In genomic region chr8:71679116-71679515, GRCm38 (mm10) we compare ENCODE assay signal across 10 mouse cellular contexts. TPM values are rescaled to one million over a fixed set of nuclear protein-coding genes. Genes with fewer than 3 reads are reported as not detected.
DNase-seq lines count a peak whose midpoint lies in the region; ATAC-seq lines count a peak whose summit lies in the region.
"Had no signal": no experiment of that assay in that cellular context is flagged by ENCODE, and none has a peak within 500 bp of the region (broad histone marks: within the 10 kb centered on the region; RNA-seq: fewer than 3 reads in every experiment).

No protein-coding gene starts in this region.

- H3K27ac ChIP-seq in lung, embryonic 16.5 days (ENCODE audit: low read length): no peak overlapping the region
- H3K27ac ChIP-seq in forebrain, embryonic 14.5 days (ENCODE audit: low read depth, low read length): no peak overlapping the region
- H3K27ac ChIP-seq in limb, embryonic 12.5 days: no peak overlapping the region
- no peak overlapping the region for H3K27ac ChIP-seq in stomach, embryonic 15.5 days

- H3K4me1 ChIP-seq in lung, embryonic 16.5 days (replicated peaks; ENCODE audit: control insufficient read depth, insufficient read depth, low read length): peaks cover 7% of the 10 kb centered on the region
- H3K4me1 ChIP-seq in forebrain, embryonic 14.5 days (ENCODE audit: control insufficient read depth, insufficient read depth, low read length): no peaks in the 10 kb centered on the region
- H3K4me1 ChIP-seq in limb, embryonic 12.5 days (replicated peaks): peaks cover 20% of the 10 kb centered on the region
- H3K4me1 ChIP-seq in stomach, embryonic 15.5 days: peaks cover 14% of the 10 kb centered on the region

- no peak for DNase-seq in lung, adult 18-20 months
- no peak for DNase-seq in forebrain, embryonic 14.5 days (ENCODE audit: low spot score)
- no peak for DNase-seq in layer of hippocampus, adult 9-11 months
- DNase-seq in thymus, postnatal 0 days (ENCODE audit: low spot score): no peak
- DNase-seq: thymus, postnatal 14 days had no signal

- H3K36me3 ChIP-seq in lung, embryonic 16.5 days (ENCODE audit: control insufficient read depth, insufficient read depth, low read length): no peaks in the 10 kb centered on the region
- H3K36me3 ChIP-seq in forebrain, embryonic 14.5 days (ENCODE audit: control insufficient read depth, insufficient read depth, low read length): no peaks in the 10 kb centered on the region
- no peaks in the 10 kb centered on the region for H3K36me3 ChIP-seq in limb, embryonic 12.5 days
- no peaks in the 10 kb centered on the region for H3K36me3 ChIP-seq in stomach, embryonic 15.5 days

- peak overlapping the region; percentile 26 for H3K4me3 ChIP-seq in lung, embryonic 16.5 days (ENCODE audit: low read length)
- peak overlapping the region; percentile 22 for H3K4me3 ChIP-seq in forebrain, embryonic 14.5 days (ENCODE audit: low read depth, low read length)
- H3K4me3 ChIP-seq in limb, embryonic 12.5 days (replicated peaks): peak overlapping the region; percentile 30
- peak overlapping the region; percentile 32 for H3K4me3 ChIP-seq in stomach, embryonic 15.5 days (replicated peaks)
- H3K4me3 ChIP-seq: erythroblast, embryonic 14.5 days; myocyte had no signal

- peak overlapping the region; percentile 52 for H3K4me2 ChIP-seq in lung, embryonic 16.5 days (ENCODE audit: low read depth, low read length)
- peak overlapping the region; percentile 41; the same call in 1 of the 2 replicates for H3K4me2 ChIP-seq in forebrain, embryonic 14.5 days (ENCODE audit: low read length)
- peak overlapping the region; percentile 51 for H3K4me2 ChIP-seq in limb, embryonic 12.5 days
- H3K4me2 ChIP-seq in stomach, embryonic 15.5 days: peak overlapping the region; percentile 58

- peak overlapping the region; percentile 11; the same call in 1 of the 2 replicates for H3K9ac ChIP-seq in lung, embryonic 16.5 days (ENCODE audit: low read length)
- H3K9ac ChIP-seq in forebrain, embryonic 14.5 days (ENCODE audit: low read length): no peak overlapping the region; the same call in 1 of the 2 replicates
- no peak overlapping the region; the same call in 1 of the 2 replicates for H3K9ac ChIP-seq in limb, embryonic 12.5 days (replicated peaks)
- H3K9ac ChIP-seq in stomach, embryonic 15.5 days: no peak overlapping the region

- H3K27me3 ChIP-seq in lung, embryonic 16.5 days (ENCODE audit: control insufficient read depth, insufficient read depth, low read depth, low read length): peaks cover 61% of the 10 kb centered on the region
- H3K27me3 ChIP-seq in forebrain, embryonic 14.5 days (replicated peaks; ENCODE audit: control insufficient read depth, insufficient read depth, low read length): peaks cover 76% of the 10 kb centered on the region
- H3K27me3 ChIP-seq in limb, embryonic 12.5 days: peaks cover 92% of the 10 kb centered on the region
- H3K27me3 ChIP-seq in stomach, embryonic 15.5 days (replicated peaks): peaks cover 59% of the 10 kb centered on the region

- H3K9me3 ChIP-seq in lung, embryonic 16.5 days (ENCODE audit: control insufficient read depth, low read length): no peaks in the 10 kb centered on the region
- no peaks in the 10 kb centered on the region for H3K9me3 ChIP-seq in forebrain, embryonic 14.5 days (replicated peaks; ENCODE audit: control insufficient read depth, low read length)
- H3K9me3 ChIP-seq in limb, embryonic 12.5 days: no peaks in the 10 kb centered on the region
- H3K9me3 ChIP-seq in stomach, embryonic 15.5 days: no peaks in the 10 kb centered on the region

- WGBS in lung, embryonic 16.5 days: 30% methylated on average over 16 of the region's 16 CpGs
- WGBS in forebrain, embryonic 14.5 days: 9% methylated on average over 16 of the region's 16 CpGs
- 12% methylated on average over 16 of the region's 16 CpGs for WGBS in limb, embryonic 12.5 days
- WGBS in stomach, embryonic 15.5 days: 36% methylated on average over 16 of the region's 16 CpGs

- no peak for ATAC-seq in lung, embryonic 16.5 days (ENCODE audit: low read depth)
- no peak for ATAC-seq in forebrain, embryonic 14.5 days
- ATAC-seq in limb, embryonic 12.5 days (ENCODE audit: insufficient number of reproducible peaks, insufficient read depth, low FRiP score, low TSS enrichment, low read depth): no peak
- no peak for ATAC-seq in stomach, embryonic 15.5 days (ENCODE audit: insufficient read depth, low FRiP score, low read depth)

RNA-seq across cellular contexts. Expression of gene Jak3, which starts 3.0 kb away (rescaled TPM):
- polyA plus RNA-seq in lung, embryonic 16.5 days (2015; fragmentation: Nextera tagmentation; extraction: Ambion mirVana): 8.9 and 9.1 TPM in 2 replicates
- 1.4 and 2.1 TPM in 2 replicates for polyA plus RNA-seq in forebrain, embryonic 14.5 days (2014; fragmentation: Nextera tagmentation; extraction: Ambion mirVana)
- polyA plus RNA-seq in limb, embryonic 12.5 days (2016; fragmentation: Nextera tagmentation; extraction: Ambion mirVana): 3.8 and 4.4 TPM in 2 replicates
- polyA plus RNA-seq in stomach, embryonic 15.5 days (2015; fragmentation: Nextera tagmentation; extraction: Ambion mirVana): 9.1 and 9.6 TPM in 2 replicates
- polyA plus RNA-seq in thymus, postnatal 0 days (2015; fragmentation: Nextera tagmentation; extraction: Ambion mirVana): 17.0 and 20.3 TPM in 2 replicates

RNA-seq across cellular contexts. Expression of gene Unc13a, which starts 7.6 kb away (rescaled TPM):
- polyA plus RNA-seq in lung, embryonic 16.5 days (2015; fragmentation: Nextera tagmentation; extraction: Ambion mirVana): 0.67 and 0.68 TPM in 2 replicates
- polyA plus RNA-seq in forebrain, embryonic 14.5 days (2014; fragmentation: Nextera tagmentation; extraction: Ambion mirVana): 13.9 and 16.7 TPM in 2 replicates
- polyA plus RNA-seq in limb, embryonic 12.5 days (2016; fragmentation: Nextera tagmentation; extraction: Ambion mirVana): 0.60 and 0.86 TPM in 2 replicates
- polyA plus RNA-seq in stomach, embryonic 15.5 days (2015; fragmentation: Nextera tagmentation; extraction: Ambion mirVana): 1.1 TPM in 2 replicates
- polyA plus RNA-seq in thymus, postnatal 0 days (2015; fragmentation: Nextera tagmentation; extraction: Ambion mirVana): 0.58 and 0.68 TPM in 2 replicates

RNA-seq across cellular contexts. Expression of gene Insl3, which starts 9.9 kb away (rescaled TPM):
- 1.4 and 1.5 TPM in 2 replicates for polyA plus RNA-seq in lung, embryonic 16.5 days (2015; fragmentation: Nextera tagmentation; extraction: Ambion mirVana)
- 0.63 TPM in 1 of 2 replicates, not detected in the other for polyA plus RNA-seq in forebrain, embryonic 14.5 days (2014; fragmentation: Nextera tagmentation; extraction: Ambion mirVana)
- 0.54 and 0.64 TPM in 2 replicates for polyA plus RNA-seq in limb, embryonic 12.5 days (2016; fragmentation: Nextera tagmentation; extraction: Ambion mirVana)
- 1.4 and 2.0 TPM in 2 replicates for polyA plus RNA-seq in stomach, embryonic 15.5 days (2015; fragmentation: Nextera tagmentation; extraction: Ambion mirVana)
- polyA plus RNA-seq in thymus, postnatal 0 days (2015; fragmentation: Nextera tagmentation; extraction: Ambion mirVana): 3.7 and 6.7 TPM in 2 replicates

RNA-seq across cellular contexts. Expression of gene B3gnt3, which starts 22.5 kb away (rescaled TPM):
- polyA plus RNA-seq in lung, embryonic 16.5 days (2015; fragmentation: Nextera tagmentation; extraction: Ambion mirVana): 4.4 and 4.6 TPM in 2 replicates
- 0.10 and 0.22 TPM in 2 replicates for polyA plus RNA-seq in forebrain, embryonic 14.5 days (2014; fragmentation: Nextera tagmentation; extraction: Ambion mirVana)
- 0.70 and 1.1 TPM in 2 replicates for polyA plus RNA-seq in limb, embryonic 12.5 days (2016; fragmentation: Nextera tagmentation; extraction: Ambion mirVana)
- 10.4 and 12.2 TPM in 2 replicates for polyA plus RNA-seq in stomach, embryonic 15.5 days (2015; fragmentation: Nextera tagmentation; extraction: Ambion mirVana)
- polyA plus RNA-seq in thymus, postnatal 0 days (2015; fragmentation: Nextera tagmentation; extraction: Ambion mirVana): 2.1 and 2.7 TPM in 2 replicates

RNA-seq across cellular contexts. Expression of gene Fcho1, which starts 46.4 kb away (rescaled TPM):
- 6.5 and 8.0 TPM in 2 replicates for polyA plus RNA-seq in lung, embryonic 16.5 days (2015; fragmentation: Nextera tagmentation; extraction: Ambion mirVana)
- polyA plus RNA-seq in forebrain, embryonic 14.5 days (2014; fragmentation: Nextera tagmentation; extraction: Ambion mirVana): 38.6 and 47.4 TPM in 2 replicates
- polyA plus RNA-seq in limb, embryonic 12.5 days (2016; fragmentation: Nextera tagmentation; extraction: Ambion mirVana): 5.5 and 6.0 TPM in 2 replicates
- 7.6 and 8.3 TPM in 2 replicates for polyA plus RNA-seq in stomach, embryonic 15.5 days (2015; fragmentation: Nextera tagmentation; extraction: Ambion mirVana)
- polyA plus RNA-seq in thymus, postnatal 0 days (2015; fragmentation: Nextera tagmentation; extraction: Ambion mirVana): 123 and 127 TPM in 2 replicates
- polyA plus RNA-seq: myocyte had no signal
